Mouse (Mus musculus) MEL (cell line): ENCODE measurements around the gene Cflar.

Experiments
- CTCF ChIP-seq, 3 experiments: IDR thresholded peaks in 2 of 3; conservative IDR thresholded peaks in 1 of 3; 2 replicates each; pipeline ENCODE4 v1.5.1; 2011 to 2012; ENCODE audit warnings: low read length in 3 of 3, low read depth in 2 of 3, mild to moderate bottlenecking in 2 of 3, improper control_type of control experiment in 1 of 3, inconsistent platforms in 1 of 3, mixed read lengths in 1 of 3, moderate library complexity in 1 of 3; ENCODE audit not compliant: control insufficient read depth in 1 of 3, insufficient read depth in 1 of 3, poor library complexity in 1 of 3, severe bottlenecking in 1 of 3
- ELF1 ChIP-seq: IDR thresholded peaks from 2 replicates; pipeline ENCODE4 v1.6.1; 2014; ENCODE audit warnings: low read depth, mild to moderate bottlenecking, inconsistent platforms, low read length, improper control_type of control experiment, moderate library complexity
- EP300 ChIP-seq, 2 experiments: IDR thresholded peaks; 2 replicates each; pipeline ENCODE4 v1.6.1; 2011; ENCODE audit warnings: improper control_type of control experiment in 2 of 2, low read length in 2 of 2, low read depth in 1 of 2, mild to moderate bottlenecking in 1 of 2
- HCFC1 ChIP-seq: IDR thresholded peaks from 2 replicates; pipeline ENCODE4 v1.6.1; 2012; ENCODE audit warnings: low read depth, mild to moderate bottlenecking, inconsistent platforms, low read length, improper control_type of control experiment, moderate library complexity
- MAX ChIP-seq: IDR thresholded peaks from 2 replicates; pipeline ENCODE4 v1.6.1; 2011; ENCODE audit warnings: low read length, improper control_type of control experiment
- NRF1 ChIP-seq: IDR thresholded peaks from 2 replicates; pipeline ENCODE4 v1.6.1; 2014; ENCODE audit warnings: low read depth, mild to moderate bottlenecking, inconsistent platforms, low read length, improper control_type of control experiment, moderate library complexity; ENCODE audit not compliant: poor library complexity, insufficient read depth, severe bottlenecking
- POLR2A ChIP-seq, 2 experiments: IDR thresholded peaks; 2 replicates each; pipeline ENCODE4 v1.6.1; 2011 to 2012; ENCODE audit warnings: low read length in 2 of 2, mild to moderate bottlenecking in 2 of 2, control low read depth in 1 of 2, improper control_type of control experiment in 1 of 2, low read depth in 1 of 2, moderate library complexity in 1 of 2; ENCODE audit not compliant: control insufficient read depth in 1 of 2, insufficient read depth in 1 of 2, poor library complexity in 1 of 2
- POLR2AphosphoS2 ChIP-seq: IDR thresholded peaks from 2 replicates; pipeline ENCODE4 v1.6.1; 2011; ENCODE audit warnings: low read length, improper control_type of control experiment
- RAD21 ChIP-seq: IDR thresholded peaks from 2 replicates; pipeline ENCODE4 v1.6.1; 2011; ENCODE audit warnings: mild to moderate bottlenecking, low read depth, low read length, improper control_type of control experiment
- RCOR1 ChIP-seq: IDR thresholded peaks from 2 replicates; pipeline ENCODE4 v1.6.1; 2012; ENCODE audit warnings: low read depth, mild to moderate bottlenecking, inconsistent platforms, low read length, improper control_type of control experiment
- SIN3A ChIP-seq: IDR thresholded peaks from 2 replicates; pipeline ENCODE4 v1.6.1; 2012; ENCODE audit warnings: low read length, improper control_type of control experiment, inconsistent platforms
- TAL1 ChIP-seq: IDR thresholded peaks from 2 replicates; pipeline ENCODE4 v1.6.1; 2012; ENCODE audit warnings: mild to moderate bottlenecking, inconsistent platforms, low read length, moderate library complexity, mixed read lengths
- USF1 ChIP-seq: IDR thresholded peaks from 2 replicates; pipeline ENCODE4 v1.6.1; 2014; ENCODE audit warnings: low read depth, mild to moderate bottlenecking, inconsistent platforms, low read length, improper control_type of control experiment, moderate library complexity
- ZMIZ1 ChIP-seq: IDR thresholded peaks from 2 replicates; pipeline ENCODE4 v1.6.1; 2012; ENCODE audit warnings: low read depth, mild to moderate bottlenecking, inconsistent platforms, low read length, improper control_type of control experiment, moderate library complexity

DNA sequence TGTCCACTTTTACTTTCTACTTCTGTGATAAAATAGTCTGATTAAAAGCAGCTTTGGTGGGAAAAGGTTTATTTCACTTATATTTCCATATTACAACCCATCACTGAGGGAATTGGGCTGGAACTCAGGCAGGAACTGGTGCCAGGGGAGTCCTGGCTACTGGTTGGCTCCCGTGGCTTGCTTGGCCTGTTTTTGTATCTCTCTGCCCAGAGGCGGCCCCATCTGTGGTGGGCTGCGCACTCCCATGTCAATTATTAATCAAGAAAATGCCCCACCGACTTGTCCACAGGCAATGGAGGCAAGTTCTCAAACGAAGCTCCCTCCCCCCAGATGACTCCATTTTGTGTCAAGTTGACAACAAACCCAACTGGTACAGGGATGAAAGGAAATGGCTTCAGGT lies 43.1 kb upstream of the Cflar start:
- no peak for TF ChIP-seq MAX
- TF ChIP-seq TAL1: no peak
- TF ChIP-seq SIN3A: no peak
- no peak for TF ChIP-seq NRF1
- TF ChIP-seq POLR2AphosphoS2: no peak
- no peak for TF ChIP-seq POLR2A (IDR thresholded peaks at IDR 0.05; ENCODE audit: control insufficient read depth in 1 of 2, insufficient read depth in 1 of 2, low read depth in 1 of 2, low read length in 2 of 2, poor library complexity in 1 of 2)
- TF ChIP-seq CTCF (IDR thresholded peaks at IDR 0.05 in 2 of 3, conservative IDR thresholded peaks at IDR 0.05 in 1 of 3; ENCODE audit: control insufficient read depth in 1 of 3, insufficient read depth in 1 of 3, low read depth in 2 of 3, low read length in 3 of 3, poor library complexity in 1 of 3, severe bottlenecking in 1 of 3): no peak
- TF ChIP-seq ZMIZ1: no peak
- no peak for TF ChIP-seq ELF1
- no peak for TF ChIP-seq USF1
- TF ChIP-seq HCFC1: no peak
- no peak for TF ChIP-seq RAD21
- no peak for TF ChIP-seq EP300 (IDR thresholded peaks at IDR 0.05; ENCODE audit: low read depth in 1 of 2, low read length in 2 of 2)
- TF ChIP-seq RCOR1: no peak
